Mouse (Mus musculus) heart, adult 11 months (tissue): Measurements from ENCODE around the gene Lpar1.

Source experiments
- DNase-seq: peaks from one replicate; pipeline ENCODE4 v3.0.0; 2022

Gene Lpar1

GRCm38 (mm10) chr4:58506539-58507527, 46.9 kb downstream of the Lpar1 start:
- peak; percentile 82 for DNase-seq

GRCm38 (mm10) chr4:58504250-58504649, 49.4 kb downstream of the Lpar1 start:
- DNase-seq = no peak

GRCm38 (mm10) chr4:58501012-58501777, 52.5 kb downstream of the Lpar1 start:
- peak; percentile 76 for DNase-seq

- peak; percentile 94 for DNase-seq
These were observed 53.9 kb downstream of the Lpar1 start for GRCm38 (mm10) chr4:58499831-58500230.

- peak; percentile 61 for DNase-seq
These were observed 54.5 kb downstream of the Lpar1 start for GRCm38 (mm10) chr4:58499241-58499640.

- peak; percentile 81 for DNase-seq
These were observed 55.0 kb downstream of the Lpar1 start for GRCm38 (mm10) chr4:58498734-58499133.

GRCm38 (mm10) chr4:58497284-58497683, 56.4 kb downstream of the Lpar1 start:
- DNase-seq = peak; percentile 13

GRCm38 (mm10) chr4:58496743-58497142, 57.0 kb downstream of the Lpar1 start:
- DNase-seq = peak; percentile 68

- DNase-seq = no peak
These were observed 62.0 kb downstream of the Lpar1 start for GRCm38 (mm10) chr4:58491742-58492141.

- DNase-seq = peak; percentile 75
These were observed 63.3 kb downstream of the Lpar1 start for GRCm38 (mm10) chr4:58490374-58490773.

- DNase-seq = no peak
These were observed 75.1 kb downstream of the Lpar1 start for GRCm38 (mm10) chr4:58478564-58478963.

GRCm38 (mm10) chr4:58477691-58478090, 76.0 kb downstream of the Lpar1 start:
- DNase-seq = peak; percentile 97

GRCm38 (mm10) chr4:58471203-58471910, 82.3 kb downstream of the Lpar1 start:
- DNase-seq = no peak

GRCm38 (mm10) chr4:58469651-58470592, 83.8 kb downstream of the Lpar1 start:
- DNase-seq = no peak

GRCm38 (mm10) chr4:58469035-58469434, 84.7 kb downstream of the Lpar1 start:
- no peak for DNase-seq

- DNase-seq = no peak
These were observed 88.1 kb downstream of the Lpar1 start for GRCm38 (mm10) chr4:58465586-58465985.

- DNase-seq = no peak
These were observed 89.1 kb downstream of the Lpar1 start for GRCm38 (mm10) chr4:58464390-58465164.

GRCm38 (mm10) chr4:58462990-58463389, 90.7 kb downstream of the Lpar1 start:
- DNase-seq = no peak

- no peak for DNase-seq
These were observed 91.1 kb downstream of the Lpar1 start for GRCm38 (mm10) chr4:58462586-58462985.

GRCm38 (mm10) chr4:58453334-58453733, 100.4 kb downstream of the Lpar1 start:
- DNase-seq = no peak

GRCm38 (mm10) chr4:58448825-58449224, 104.9 kb downstream of the Lpar1 start:
- DNase-seq = no peak
